Mouse (Mus musculus): ENCODE results near the gene Bcas3. TPM values are rescaled to one million over a fixed set of nuclear protein-coding genes. Genes with fewer than 3 reads are reported as not detected.

The Bcas3 gene
- total RNA-seq (2015) = 14.6 and 22.1 TPM in 2 replicates
- total RNA-seq (2017) = 14.3 and 19.8 TPM in 2 replicates

DNA sequence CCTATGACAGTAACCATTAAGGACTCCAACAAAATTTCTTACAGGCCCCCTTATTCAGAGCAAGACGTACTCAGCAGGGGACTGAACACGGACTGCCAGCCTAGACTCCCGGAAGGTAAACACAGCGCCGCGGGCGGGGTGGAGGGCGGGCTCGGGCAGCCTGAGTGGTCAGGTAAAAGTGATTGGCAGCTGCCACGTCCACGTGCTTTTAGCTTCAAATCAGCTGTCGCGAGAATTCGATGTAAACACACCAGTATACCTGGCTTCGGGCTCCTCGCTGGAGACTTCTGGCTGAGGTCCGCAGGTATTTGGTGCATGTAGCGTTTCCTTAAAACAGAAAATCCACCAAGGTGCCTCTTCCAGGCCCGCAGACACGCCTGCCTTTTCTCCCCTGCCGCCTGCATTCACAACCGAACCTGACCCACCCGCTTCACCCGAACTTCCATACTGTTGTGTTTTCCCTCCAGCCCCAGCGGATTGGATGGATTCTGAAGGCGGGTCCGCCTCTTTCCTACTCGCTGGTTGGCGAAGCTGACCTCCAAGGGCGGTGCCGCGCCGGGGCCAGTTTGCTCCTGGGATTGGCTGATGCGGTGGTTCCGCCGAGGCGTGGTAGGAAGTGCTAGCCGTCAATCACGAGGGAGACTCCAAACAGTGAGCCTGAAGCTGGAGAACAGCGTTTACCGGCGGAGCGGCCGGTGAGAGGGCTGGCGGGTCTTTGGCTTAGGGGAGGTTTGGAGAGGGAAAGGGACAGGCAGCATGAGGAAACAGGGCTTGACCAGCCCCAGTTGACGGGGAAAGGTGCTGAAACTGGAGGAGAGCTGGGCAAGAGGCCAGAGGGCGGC, at the start of gene Bcas3:
Gene Bcas3 (plus strand): TSS at position 629 of the 842 bp plus-strand sequence.
- ATAC-seq (replicated peaks; ENCODE audit: poor library complexity) = peak; percentile 95

DNA sequence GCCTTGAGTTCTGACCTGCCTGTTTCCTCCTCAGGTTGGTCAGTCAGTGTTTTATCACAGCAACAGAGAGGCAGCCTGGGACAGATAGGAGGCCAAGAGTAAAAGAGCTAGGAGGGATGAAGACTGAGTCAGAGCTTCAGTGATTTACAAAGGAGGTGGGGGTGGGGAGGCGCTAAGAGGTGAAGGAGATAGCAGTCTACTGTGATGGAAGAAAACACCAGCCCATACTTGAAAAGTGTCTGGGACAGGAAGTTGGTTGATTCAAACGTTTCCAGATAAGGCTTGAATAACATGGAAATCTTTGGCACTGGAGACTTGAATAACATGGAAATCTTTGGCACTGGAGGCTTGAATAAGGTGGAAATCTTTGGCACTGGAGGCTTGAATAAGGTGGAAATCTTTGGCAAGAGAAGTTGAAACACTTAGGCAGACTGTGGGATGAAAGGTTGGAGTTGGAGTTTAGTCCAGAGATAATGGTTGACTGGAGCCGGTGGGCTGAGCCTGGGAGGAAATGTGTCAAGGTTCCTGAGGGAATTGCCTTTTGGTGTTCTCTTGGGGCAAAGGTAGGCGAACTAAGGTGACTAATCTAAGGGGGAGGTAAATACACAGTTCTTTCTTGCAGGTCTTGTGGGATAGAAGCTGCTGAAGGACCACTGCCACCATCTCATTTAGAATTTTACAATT, 46.2 kb upstream of the Bcas3 start:
- no peak for ATAC-seq (replicated peaks; ENCODE audit: poor library complexity)

DNA sequence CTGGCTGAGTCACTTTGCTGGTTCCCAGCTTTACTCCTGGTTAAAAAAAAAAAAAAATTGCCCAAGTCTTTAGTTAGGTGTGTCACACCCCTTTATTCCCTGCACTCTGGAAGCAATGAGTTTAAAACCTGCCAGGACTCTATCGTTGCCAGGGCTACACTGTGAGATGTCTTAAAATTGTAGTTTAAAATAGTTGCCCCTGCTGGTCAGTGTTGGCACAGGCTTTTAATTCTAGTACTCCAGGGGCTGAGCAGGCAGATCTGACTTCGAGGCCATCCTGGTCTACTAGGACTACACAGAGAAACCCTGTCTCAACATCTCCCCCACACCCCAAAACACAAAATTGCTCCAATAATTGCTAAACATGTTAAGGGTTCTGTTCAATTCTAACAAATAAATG, 44.2 kb upstream of the Bcas3 start:
- 0 out of 2 replicates have a peak, but pooled peaks have one; percentile 17 for ATAC-seq (replicated peaks; ENCODE audit: poor library complexity)

DNA sequence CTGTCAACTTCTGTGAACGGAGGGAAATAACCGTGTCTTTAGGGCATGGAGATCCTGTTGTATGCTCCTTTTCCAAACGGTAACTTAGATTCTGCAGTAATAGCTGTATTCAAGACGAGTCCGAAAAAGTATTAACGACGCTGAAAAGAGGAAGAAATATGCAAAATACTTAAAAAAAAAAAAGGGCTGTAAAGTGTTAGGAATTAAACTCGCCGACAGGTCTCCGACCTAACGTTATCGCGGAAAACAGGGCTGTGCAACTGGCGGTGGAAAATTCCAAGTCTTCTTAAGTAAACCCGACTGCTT, 42.6 kb upstream of the Bcas3 start:
- ATAC-seq (replicated peaks; ENCODE audit: poor library complexity) = no peak; the same call in 1 of the 2 replicates

DNA sequence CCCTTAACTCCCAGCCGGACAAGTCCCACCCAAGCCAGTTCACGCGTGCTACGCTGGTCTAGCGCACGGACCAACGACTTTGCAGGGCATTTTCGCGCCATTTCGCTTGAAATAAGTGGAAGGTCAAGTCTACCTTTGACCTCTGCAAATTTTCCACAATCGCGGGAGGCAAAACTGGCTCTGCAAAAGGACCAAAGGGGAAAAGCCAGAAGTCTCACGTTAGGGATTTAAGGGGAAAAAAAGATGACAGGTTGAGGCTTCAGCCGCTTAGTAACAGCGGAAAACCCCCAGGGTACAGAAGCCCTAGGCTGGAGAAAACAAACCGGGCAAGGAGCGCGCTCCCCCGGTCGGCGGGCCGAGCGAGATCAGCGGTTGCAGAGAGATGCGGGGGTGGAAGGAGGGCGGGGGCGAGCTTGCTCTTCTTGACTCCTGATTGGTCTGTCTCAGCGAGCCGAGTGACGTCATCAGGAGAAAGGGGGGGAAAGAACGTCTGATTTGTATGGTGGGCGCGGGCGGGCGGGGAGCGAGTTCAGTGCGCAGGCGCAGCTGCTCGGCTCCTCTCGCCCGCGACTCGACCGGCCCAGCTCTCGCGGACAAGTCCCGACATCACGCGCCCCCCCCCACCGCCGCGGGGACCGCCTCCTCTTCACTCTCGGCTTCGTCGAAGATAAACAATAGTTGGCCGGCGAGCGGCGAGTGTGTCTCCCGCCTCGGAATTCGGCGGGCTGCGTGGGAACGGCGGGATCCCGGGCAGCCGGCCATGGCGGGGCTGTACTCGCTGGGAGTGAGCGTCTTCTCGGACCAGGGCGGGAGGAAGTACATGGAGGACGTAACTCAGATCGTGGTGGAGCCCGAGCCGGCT, 42.0 kb upstream of the Bcas3 start, which contains the start of gene Ppm1d:
Gene Ppm1d (plus strand): TSS at position 532 of the 862 bp plus-strand sequence.
- ATAC-seq (replicated peaks; ENCODE audit: poor library complexity) = peak; percentile 88

DNA sequence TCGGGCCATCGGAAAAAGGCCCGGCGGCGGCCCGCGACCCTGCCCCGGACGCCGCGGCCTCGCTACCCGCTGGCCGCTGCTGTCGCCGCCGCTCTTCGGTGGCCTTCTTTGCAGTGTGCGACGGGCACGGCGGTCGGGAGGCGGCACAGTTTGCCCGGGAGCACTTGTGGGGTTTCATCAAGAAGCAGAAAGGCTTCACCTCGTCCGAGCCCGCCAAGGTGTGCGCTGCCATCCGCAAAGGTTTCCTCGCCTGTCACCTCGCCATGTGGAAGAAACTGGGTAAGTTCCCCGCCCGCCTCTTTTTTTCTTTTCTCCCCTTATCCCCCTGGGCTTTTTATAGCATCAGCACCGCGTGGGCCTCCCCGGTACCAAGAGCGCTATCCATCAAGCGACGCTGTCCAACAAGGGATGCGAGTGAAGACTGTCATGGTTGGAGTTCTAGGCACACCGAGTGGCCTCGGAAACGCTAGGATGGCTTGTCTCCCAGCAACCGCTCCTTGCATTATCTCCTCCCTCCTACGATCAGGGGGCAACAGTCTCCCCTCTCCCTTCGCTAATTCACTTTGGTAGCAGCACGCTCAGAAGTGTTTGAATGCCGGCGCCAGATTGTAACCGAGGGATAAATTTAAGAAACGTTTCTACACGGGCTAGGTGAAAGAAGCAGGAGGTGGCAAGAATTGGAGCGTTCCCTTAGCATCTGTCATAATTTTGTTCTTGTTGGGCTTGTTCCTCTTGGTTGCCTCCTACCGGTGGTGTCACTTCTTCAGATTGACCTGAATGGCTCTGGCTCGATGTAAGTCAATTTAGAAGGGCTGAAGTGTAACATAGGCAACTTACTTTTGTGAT, 41.1 kb upstream of the Bcas3 start:
- peak; percentile 45; the same call in 1 of the 2 replicates for ATAC-seq (replicated peaks; ENCODE audit: poor library complexity)

DNA sequence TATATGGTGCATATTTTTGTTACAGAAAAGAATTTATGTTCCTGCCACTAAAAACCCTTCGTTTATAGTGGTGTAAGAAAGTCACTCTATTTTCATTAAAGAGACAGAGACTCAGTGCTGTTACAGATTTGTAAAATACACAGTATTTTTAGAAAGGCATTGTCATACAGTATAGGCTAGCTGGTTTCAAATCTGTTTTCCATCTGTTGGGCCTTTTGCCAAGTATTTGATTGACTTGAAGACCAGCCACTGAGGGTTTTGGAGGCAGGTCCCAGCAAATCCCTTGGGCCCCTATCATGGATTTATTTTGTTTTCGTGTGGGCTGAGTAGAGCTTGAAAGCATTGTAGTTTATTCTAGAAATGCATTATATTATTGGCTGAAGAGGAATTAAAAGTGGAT, 40.1 kb upstream of the Bcas3 start:
- no peak for ATAC-seq (replicated peaks; ENCODE audit: poor library complexity)

DNA sequence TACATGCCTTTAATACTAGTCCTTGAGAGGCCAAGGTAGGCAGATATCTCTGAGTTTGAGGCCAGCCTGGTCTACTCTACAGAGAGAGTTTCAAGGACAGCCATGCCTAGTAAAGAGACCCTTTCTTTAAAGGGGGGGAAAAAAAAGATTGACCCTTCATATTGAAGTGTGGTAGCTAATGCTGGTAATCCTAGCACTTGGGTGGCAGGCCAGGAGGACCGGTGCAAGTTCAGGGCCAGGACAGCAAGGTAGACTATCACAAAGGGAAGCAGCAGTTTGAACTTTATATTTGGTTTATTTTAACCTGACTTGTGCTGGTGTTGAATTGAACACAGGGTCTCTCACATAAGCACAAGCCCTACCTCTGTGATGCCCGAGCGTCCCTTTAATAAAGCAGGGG, 39.6 kb upstream of the Bcas3 start:
- ATAC-seq (replicated peaks; ENCODE audit: poor library complexity) = no peak

DNA sequence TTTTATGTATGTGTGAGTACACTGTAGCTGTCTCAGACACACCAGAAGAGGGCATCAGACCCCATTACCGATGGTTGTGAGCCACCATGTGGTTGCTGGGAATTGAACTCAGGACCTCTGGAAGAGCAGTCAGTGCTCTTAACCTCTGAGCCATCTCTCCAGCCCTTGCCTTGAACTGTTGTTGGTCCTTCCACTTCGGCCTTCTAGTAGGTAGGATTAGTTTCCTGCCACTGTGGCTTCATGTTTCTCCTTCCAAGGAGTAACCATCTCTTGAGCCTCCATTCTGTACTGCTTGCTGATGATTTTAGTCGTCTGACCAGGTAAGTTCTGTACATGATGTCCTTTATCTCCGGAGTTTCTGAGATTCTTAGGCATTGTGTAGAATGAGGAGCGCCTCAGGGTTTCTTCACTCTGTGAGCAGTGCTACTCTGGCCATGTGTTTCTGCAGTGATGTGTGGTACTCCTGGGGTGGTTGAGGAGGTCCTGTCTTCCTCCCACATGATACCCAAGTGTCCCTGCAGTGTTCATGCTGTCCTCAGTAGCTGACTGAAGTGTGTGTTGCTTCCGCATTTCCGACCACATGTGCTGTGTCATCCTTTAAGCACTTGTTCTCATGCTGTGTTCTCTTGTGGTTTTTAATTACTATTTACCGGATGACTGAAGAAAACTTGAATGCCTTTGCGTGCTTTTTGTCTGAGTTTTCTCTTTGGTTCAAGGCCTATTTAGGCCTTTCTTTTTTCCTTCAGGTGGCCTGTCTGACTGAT, 29.2 kb upstream of the Bcas3 start:
- peak; percentile 99 for ATAC-seq (replicated peaks; ENCODE audit: poor library complexity)

DNA sequence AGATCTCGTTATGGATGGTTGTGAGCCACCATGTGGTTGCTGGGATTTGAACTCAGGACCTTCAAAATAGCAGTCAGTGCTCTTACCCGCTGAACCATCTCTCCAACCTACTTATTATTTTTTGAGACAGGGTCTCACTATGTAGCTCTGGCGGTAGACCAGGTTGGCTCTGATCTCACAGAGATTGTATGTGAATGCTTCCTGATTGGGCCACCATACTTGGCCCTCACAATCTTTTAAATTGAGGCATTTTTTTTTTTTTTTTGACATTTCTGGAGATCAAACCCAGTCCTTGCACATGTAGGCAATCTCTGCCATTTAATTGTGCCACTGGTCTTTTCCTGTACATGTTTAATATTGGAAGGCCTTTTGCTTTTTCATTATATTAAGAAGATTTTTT, 24.2 kb upstream of the Bcas3 start:
- ATAC-seq (replicated peaks; ENCODE audit: poor library complexity) = no peak

DNA sequence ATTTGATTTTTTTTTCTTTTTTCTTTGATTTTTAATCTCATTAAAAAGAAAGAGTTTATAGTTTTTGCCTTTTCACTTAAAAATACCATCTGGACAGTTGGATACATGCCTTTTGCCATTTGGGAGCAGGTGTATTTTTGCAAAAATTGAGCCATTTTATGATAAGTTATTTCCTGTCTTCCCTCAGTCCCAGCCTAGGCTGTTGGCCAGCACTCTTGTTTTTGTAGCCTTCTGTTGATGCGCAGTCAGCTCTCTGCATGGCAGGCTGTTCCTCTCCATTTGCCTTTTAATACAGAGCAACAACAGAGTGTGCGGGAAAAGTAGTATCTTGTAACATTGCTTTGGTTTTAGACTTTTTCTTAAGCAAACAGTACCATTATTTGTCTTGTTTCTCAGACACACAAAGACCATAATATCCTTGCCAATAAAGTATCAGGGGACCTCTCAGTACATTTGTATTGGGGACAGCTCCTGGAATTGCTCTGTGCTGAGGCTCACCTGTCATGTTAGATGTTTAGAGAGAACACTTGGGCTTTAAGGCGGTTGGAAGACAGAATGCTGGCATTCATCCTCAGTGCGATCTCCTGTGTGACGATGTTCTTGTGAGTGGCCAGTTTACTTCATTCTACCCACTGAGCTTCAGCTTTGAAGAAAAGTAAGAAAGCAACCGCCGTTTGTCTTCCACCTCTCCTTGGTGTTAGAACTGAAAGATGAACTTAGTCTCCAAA, 23.6 kb upstream of the Bcas3 start:
- no peak for ATAC-seq (replicated peaks; ENCODE audit: poor library complexity)

DNA sequence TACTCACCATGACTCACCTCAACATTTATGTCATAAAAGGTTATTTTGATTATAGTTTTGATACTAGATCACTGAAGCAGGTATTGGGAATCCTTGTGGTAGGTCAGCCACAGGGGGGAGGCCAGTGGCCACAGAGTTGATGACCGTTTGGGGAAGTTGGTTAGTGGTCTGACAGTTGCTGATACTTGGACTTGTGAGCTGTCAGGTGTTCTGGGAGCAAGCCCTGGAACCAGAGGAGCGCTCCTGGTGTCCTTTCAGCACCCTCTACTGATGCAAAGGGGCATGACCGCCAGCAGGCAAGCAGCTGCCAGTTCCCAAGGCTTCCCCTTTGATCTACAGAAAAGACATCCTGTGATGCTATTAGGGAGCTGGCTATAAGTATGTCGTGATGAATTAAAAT, 18.2 kb upstream of the Bcas3 start:
- ATAC-seq (replicated peaks; ENCODE audit: poor library complexity) = peak; percentile 50

DNA sequence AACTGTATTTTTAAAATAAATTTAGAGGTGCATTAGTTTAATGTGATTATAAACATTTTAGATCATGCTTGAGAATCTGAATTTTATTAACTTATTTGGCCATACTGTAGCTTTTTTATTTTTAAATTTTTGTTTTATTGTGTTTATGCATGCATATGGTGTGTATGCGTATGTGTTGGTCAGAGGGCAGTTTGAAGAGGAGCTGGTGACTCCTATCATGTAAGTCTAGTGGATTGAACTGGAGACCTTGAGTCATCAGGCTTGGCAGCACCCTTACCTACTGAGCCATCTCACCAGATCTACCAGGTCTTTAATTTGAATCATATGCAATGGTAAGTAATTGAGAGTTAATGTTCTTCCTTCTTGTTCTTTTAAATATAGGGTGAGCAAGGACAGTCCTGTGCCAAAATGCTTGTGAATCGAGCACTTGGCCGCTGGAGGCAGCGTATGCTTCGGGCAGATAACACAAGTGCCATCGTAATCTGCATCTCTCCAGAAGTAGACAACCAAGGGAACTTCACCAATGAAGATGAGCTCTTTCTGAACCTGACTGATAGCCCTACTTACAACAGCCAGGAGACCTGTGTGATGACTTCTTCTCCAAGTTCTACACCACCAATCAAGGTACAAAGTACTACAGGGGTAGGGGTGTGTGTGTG, 13.7 kb upstream of the Bcas3 start:
- ATAC-seq (replicated peaks; ENCODE audit: poor library complexity) = peak; percentile 98

DNA sequence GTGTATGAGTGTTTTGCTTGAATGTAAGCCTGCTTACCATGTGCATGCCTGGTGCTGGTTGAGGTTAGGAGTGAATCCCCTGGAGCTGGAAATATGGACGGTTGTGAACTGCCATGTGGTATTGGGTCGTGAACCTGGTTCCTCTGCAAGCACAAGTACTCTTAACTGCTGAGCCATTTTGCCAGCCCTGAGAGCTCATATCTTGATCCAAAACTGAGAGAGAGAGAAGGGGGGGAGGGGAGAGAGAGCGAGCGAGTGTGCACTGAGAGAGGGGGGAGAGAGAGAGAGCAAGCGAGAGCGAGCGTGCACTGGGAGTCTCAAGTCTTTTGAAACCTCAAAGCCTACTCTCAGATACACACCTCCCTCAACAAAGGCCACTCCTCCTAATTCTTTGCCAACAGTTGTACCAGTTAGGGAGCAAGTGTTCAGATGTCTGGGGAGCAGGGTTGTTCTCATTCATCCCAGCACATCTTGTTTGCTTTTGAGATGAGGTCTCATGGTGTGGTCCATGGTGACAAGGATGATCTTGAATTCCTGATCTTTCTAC, 12.8 kb upstream of the Bcas3 start:
- ATAC-seq (replicated peaks; ENCODE audit: poor library complexity) = peak; percentile 24

DNA sequence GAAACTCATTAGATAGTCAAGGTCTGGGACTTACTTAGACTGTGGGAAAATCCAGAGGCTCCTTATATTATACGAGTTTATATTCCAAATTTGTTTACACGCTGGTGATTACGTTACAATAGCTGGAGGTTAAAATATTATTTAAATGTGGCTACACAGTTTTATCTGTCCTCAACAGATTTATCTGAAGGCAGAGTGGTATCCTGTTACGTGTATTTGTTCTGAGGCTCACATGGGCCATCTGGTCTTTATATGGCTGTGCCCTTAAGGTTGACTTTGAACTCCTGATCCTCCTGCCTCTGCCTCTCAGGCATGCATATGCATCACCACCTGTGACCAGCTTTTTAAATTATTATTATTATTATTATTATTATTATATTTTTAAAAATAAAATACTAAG, 852 bp downstream of the Bcas3 start:
- ATAC-seq (replicated peaks; ENCODE audit: poor library complexity) = peak; percentile 33

DNA sequence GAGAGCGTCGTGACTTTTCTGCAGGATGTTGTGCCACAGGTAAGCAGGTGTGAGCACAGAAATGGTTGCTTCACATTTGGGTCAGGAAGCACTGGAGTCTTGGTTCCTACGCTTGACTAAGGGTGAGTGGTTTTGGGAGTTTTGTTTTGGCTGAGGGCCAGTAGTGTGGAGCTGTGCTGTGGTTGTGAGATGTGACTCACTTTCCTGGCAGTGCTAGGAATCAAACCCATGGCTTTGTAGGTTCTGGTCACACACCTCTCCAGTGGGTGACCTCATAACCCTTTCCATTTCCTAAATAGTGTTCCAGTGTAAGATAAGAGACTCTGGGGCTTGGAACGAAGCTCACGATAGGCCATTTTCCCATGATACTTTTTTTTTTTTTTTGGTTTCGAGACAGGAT, 6.7 kb downstream of the Bcas3 start:
- ATAC-seq (replicated peaks; ENCODE audit: poor library complexity) = no peak

DNA sequence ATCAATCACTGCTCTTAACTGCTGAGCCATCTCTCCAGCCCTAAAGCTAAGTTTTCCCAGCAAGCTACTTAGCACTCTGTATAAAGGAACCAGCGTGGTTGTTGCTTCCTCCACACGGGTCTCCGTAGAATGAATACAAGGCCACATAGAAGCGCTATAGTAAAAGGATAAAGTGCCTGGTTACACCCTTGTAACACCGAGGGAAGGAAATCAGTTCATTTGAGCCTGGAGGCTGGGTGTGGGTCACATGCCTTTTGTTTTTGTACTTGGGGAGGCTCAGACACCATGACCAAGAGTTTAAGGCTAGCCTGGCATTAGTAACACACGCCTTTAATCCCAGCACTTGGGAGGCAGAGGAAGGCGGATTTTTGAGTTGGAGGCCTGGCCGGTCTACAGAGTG, 8.7 kb downstream of the Bcas3 start:
- ATAC-seq (replicated peaks; ENCODE audit: poor library complexity) = no peak

DNA sequence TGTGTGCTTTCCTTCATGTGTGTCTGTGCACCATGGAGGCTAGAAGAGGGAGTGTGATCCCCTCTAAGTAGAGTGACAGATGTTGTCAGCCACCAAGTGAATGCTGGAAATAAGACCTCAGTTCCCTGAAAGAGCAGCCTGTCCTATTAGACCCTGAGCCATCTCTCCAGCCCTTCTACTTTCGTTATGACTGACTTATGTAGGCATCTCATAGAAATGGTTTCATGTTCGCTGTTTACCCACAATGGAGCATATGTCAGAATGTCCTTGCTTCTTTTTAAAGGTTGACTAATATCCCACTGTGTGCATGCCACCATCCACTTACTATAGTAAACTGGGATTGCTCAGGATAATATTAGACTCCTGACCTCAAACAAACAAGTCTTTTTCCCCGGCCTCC, 13.2 kb downstream of the Bcas3 start:
- ATAC-seq (replicated peaks; ENCODE audit: poor library complexity) = no peak
